Mouse (Mus musculus) hindbrain, embryonic 14.5 days (tissue): ENCODE results near the gene Ccdc97. TPM values are rescaled to one million over a fixed set of nuclear protein-coding genes. Genes with fewer than 3 reads are reported as not detected.

Source experiments
- ATAC-seq: fragments of 200-750 bp; cut with Nextera tagmentation; 2 replicates; pipeline ENCODE4 v1.8.0; 2017; ENCODE audit warnings: moderate number of reproducible peaks, mild to moderate bottlenecking, moderate TSS enrichment, moderate library complexity; ENCODE audit not compliant: low FRiP score
- DNase-seq: peaks from one replicate; pipeline ENCODE4 v3.0.0-alpha.2; 2015; ENCODE audit warnings: low spot score
- H3K27ac ChIP-seq: fragments of 300-500 bp; sonication (generic); 2 replicates; pipeline ENCODE4 v1.5.1; 2014; ENCODE audit warnings: mild to moderate bottlenecking, moderate library complexity
- H3K27me3 ChIP-seq: fragments of 300-500 bp; sonication (generic); 2 replicates; pipeline ENCODE4 v1.6.1; 2014; ENCODE audit warnings: mild to moderate bottlenecking, low read length, mixed read lengths; ENCODE audit not compliant: control insufficient read depth, insufficient read depth
- H3K36me3 ChIP-seq: fragments of 300-500 bp; sonication (generic); replicated peaks from 2 replicates; pipeline ENCODE4 v1.6.1; 2014; ENCODE audit not compliant: control insufficient read depth, insufficient read depth
- H3K4me1 ChIP-seq: fragments of 300-500 bp; sonication (generic); replicated peaks from 2 replicates; pipeline ENCODE4 v1.6.1; 2014; ENCODE audit warnings: antibody characterized with exemption, low read length, mixed read lengths; ENCODE audit not compliant: control insufficient read depth, insufficient read depth
- H3K4me2 ChIP-seq: fragments of 300-500 bp; sonication (generic); replicated peaks from 2 replicates; pipeline ENCODE4 v1.6.1; 2014; ENCODE audit warnings: mild to moderate bottlenecking, moderate library complexity
- H3K4me3 ChIP-seq: fragments of 300-500 bp; sonication (generic); replicated peaks from 2 replicates; pipeline ENCODE4 v1.5.1; 2014; ENCODE audit warnings: mild to moderate bottlenecking, low read length
- H3K9ac ChIP-seq: fragments of 300-500 bp; sonication (generic); 2 replicates; pipeline ENCODE4 v1.6.1; 2014
- H3K9me3 ChIP-seq: fragments of 300-500 bp; sonication (generic); 2 replicates; pipeline ENCODE4 v1.6.1; 2016; ENCODE audit warnings: low read length; ENCODE audit not compliant: control insufficient read depth
- WGBS: fragments of 180-500 bp; shearing (Covaris S2); extraction: QIAGEN DNeasy Blood & Tissue Kit; methylation state at CpG from one replicate; pipeline ENCODE4 v1.1.7; 2014; 5-methylcytosine and 5-hydroxymethylcytosine counted together
- polyA plus RNA-seq: library from polyadenylated mRNA; unstranded; fragments of >200 nt; fragmentation: Nextera tagmentation; extraction: Ambion mirVana; gene quantifications from 2 replicates; pipeline ENCODE4 v1.2.1, GENCODE M21; 2014

Ccdc97 gene
- polyA plus RNA-seq, 1 experiment from 2014 or later, result 41.9 TPM

GRCm38 (mm10) chr7:25712801-25713200 lies 6.1 kb downstream of the Ccdc97 start:
- H3K4me1 ChIP-seq, result peaks cover 17% of the 10 kb centered on the region
- no peak overlapping the region for H3K27ac ChIP-seq
- peaks cover 46% of the 10 kb centered on the region for H3K36me3 ChIP-seq
- no peak overlapping the region for H3K9ac ChIP-seq
- WGBS, result 96% methylated on average over 9 of the region's 9 CpGs
- H3K9me3 ChIP-seq, result no peaks in the 10 kb centered on the region
- DNase-seq (no peak), ATAC-seq (no peak)
- H3K4me3 ChIP-seq, result no peak overlapping the region
- H3K27me3 ChIP-seq, result no peaks in the 10 kb centered on the region
- no peak overlapping the region for H3K4me2 ChIP-seq

GRCm38 (mm10) chr7:25711731-25712197 lies 7.1 kb downstream of the Ccdc97 start:
- ATAC-seq (no peak), DNase-seq (no peak)
- Histone ChIP-seq H3K9me3 (no peaks in the 10 kb centered on the region), H3K4me3 (no peak overlapping the region), H3K27ac (no peak overlapping the region), H3K9ac (no peak overlapping the region), H3K4me2 (no peak overlapping the region), H3K4me1 (peaks cover 12% of the 10 kb centered on the region), H3K27me3 (no peaks in the 10 kb centered on the region), H3K36me3 (peaks cover 42% of the 10 kb centered on the region)
- 22% methylated on average over 7 of the region's 7 CpGs for WGBS

GRCm38 (mm10) chr7:25711165-25711564 lies 7.7 kb downstream of the Ccdc97 start:
- Histone ChIP-seq H3K9ac (no peak overlapping the region), H3K36me3 (peaks cover 38% of the 10 kb centered on the region), H3K27ac (no peak overlapping the region), H3K27me3 (no peaks in the 10 kb centered on the region), H3K4me3 (no peak overlapping the region), H3K4me2 (no peak overlapping the region), H3K4me1 (peaks cover 12% of the 10 kb centered on the region), H3K9me3 (no peaks in the 10 kb centered on the region)
- ATAC-seq (no peak), DNase-seq (no peak)
- 74% methylated on average over 5 of the region's 5 CpGs for WGBS

GRCm38 (mm10) chr7:25710519-25711130 lies 8.3 kb downstream of the Ccdc97 start:
- no peak overlapping the region for H3K4me3 ChIP-seq
- no peaks in the 10 kb centered on the region for H3K27me3 ChIP-seq
- peaks cover 12% of the 10 kb centered on the region for H3K4me1 ChIP-seq
- peak overlapping the region; percentile 18 for H3K9ac ChIP-seq
- 9% methylated on average over 5 of the region's 7 CpGs for WGBS
- H3K27ac ChIP-seq, result no peak overlapping the region
- H3K9me3 ChIP-seq, result no peaks in the 10 kb centered on the region
- H3K4me2 ChIP-seq, result peak overlapping the region; percentile 9; the same call in 1 of the 2 replicates
- ATAC-seq (0 out of 2 replicates have a peak, but pooled peaks have one; percentile 12), DNase-seq (no peak)
- H3K36me3 ChIP-seq, result peaks cover 32% of the 10 kb centered on the region

GRCm38 (mm10) chr7:25709961-25710360 lies 8.9 kb downstream of the Ccdc97 start:
- Histone ChIP-seq H3K4me1 (peaks cover 18% of the 10 kb centered on the region), H3K9me3 (no peaks in the 10 kb centered on the region), H3K36me3 (peaks cover 26% of the 10 kb centered on the region), H3K27ac (no peak overlapping the region), H3K4me2 (0 out of 2 replicates have a peak overlapping the region, but pooled peaks have one; percentile 9), H3K4me3 (no peak overlapping the region), H3K27me3 (no peaks in the 10 kb centered on the region), H3K9ac (peak overlapping the region; percentile 18)
- DNase-seq (no peak), ATAC-seq (0 out of 2 replicates have a peak, but pooled peaks have one; percentile 4)
- 19% methylated on average over 12 of the region's 12 CpGs for WGBS

- no peaks in the 10 kb centered on the region for H3K9me3 ChIP-seq
- peaks cover 29% of the 10 kb centered on the region for H3K4me1 ChIP-seq
- peak overlapping the region; percentile 43; the same call in 1 of the 2 replicates for H3K27ac ChIP-seq
- H3K27me3 ChIP-seq, result 0 out of 2 replicates have a peak, but pooled peaks cover 10% of the 10 kb centered on the region
- 65% methylated on average over 13 of the region's 15 CpGs for WGBS
- no peak overlapping the region for H3K4me2 ChIP-seq
- no peak overlapping the region for H3K4me3 ChIP-seq
- no peak overlapping the region for H3K9ac ChIP-seq
- ATAC-seq, result no peak
- no peak for DNase-seq
- peaks cover 4% of the 10 kb centered on the region; the same call in 1 of the 2 replicates for H3K36me3 ChIP-seq
Measured at GRCm38 (mm10) chr7:25707581-25708292, 11.2 kb downstream of the Ccdc97 start.

- ATAC-seq, result no peak
- Histone ChIP-seq H3K36me3 (no peaks in the 10 kb centered on the region), H3K4me2 (no peak overlapping the region), H3K27me3 (0 out of 2 replicates have a peak, but pooled peaks cover 10% of the 10 kb centered on the region), H3K9ac (no peak overlapping the region), H3K4me3 (no peak overlapping the region), H3K9me3 (no peaks in the 10 kb centered on the region), H3K27ac (no peak overlapping the region), H3K4me1 (peaks cover 29% of the 10 kb centered on the region)
- DNase-seq, result no peak
- 72% methylated on average over 7 of the region's 7 CpGs for WGBS
Measured at GRCm38 (mm10) chr7:25706578-25707170, 12.2 kb downstream of the Ccdc97 start.

- Histone ChIP-seq H3K27me3 (0 out of 2 replicates have a peak, but pooled peaks cover 10% of the 10 kb centered on the region), H3K9me3 (no peaks in the 10 kb centered on the region), H3K27ac (no peak overlapping the region), H3K4me1 (peaks cover 26% of the 10 kb centered on the region), H3K4me3 (no peak overlapping the region), H3K9ac (no peak overlapping the region), H3K36me3 (no peaks in the 10 kb centered on the region), H3K4me2 (no peak overlapping the region)
- WGBS, result 69% methylated on average over 6 of the region's 6 CpGs
- no peak for DNase-seq
- ATAC-seq, result no peak
Measured at GRCm38 (mm10) chr7:25705801-25706251, 13.1 kb downstream of the Ccdc97 start.
